Mouse (Mus musculus) cerebellum, adult (tissue): ENCODE measurements around the gene Adck2.

Experiments used
- ATAC-seq: cut with Nextera tagmentation; 2 replicates; pipeline ENCODE4 v1.9.2; 2017; ENCODE audit warnings: mild to moderate bottlenecking, moderate library complexity, mixed read lengths; ENCODE audit not compliant: insufficient number of reproducible peaks, low FRiP score, low TSS enrichment

Gene Adck2

GRCm38 (mm10) chr6:39607365-39607764 lies 33.7 kb downstream of the Adck2 start:
- ATAC-seq: no peak

DNA sequence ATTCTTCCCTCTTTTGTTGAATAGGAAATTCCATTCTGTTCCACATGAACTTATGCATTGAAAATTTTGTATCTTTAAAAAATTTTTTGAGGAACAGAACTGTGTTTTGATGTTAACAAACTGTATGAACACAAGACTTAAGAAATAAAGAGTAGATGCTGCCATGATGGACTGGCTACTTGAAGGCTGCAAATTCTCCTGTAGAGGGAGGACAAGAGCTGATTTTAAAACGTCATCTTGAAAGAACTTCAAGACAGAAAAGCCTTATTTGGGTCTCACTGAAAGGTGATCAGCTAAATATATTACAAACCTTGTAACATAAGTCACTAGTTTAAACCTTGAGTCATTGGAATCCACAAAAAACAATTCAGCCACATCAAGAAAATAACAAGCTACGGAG lies 36.5 kb downstream of the Adck2 start:
- ATAC-seq: no peak

DNA sequence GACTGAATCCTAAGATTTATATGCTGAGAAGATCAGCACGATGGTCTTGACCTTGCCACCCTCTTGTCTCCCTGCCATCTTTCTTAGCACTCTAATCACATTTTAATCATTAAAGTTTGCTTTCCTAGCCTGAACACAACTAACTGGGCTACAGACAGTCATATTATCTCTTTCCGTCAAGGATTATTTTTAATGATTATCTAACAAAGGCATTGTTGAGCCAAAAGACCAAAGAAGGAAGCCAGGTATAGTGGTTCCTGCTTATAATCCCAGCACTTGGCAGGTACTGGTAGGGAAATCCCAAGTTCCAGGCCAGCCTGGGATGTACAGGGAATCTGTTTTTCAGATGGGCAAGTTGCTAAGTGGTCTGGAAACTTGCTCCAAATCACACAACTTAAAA lies 37.6 kb downstream of the Adck2 start:
- no peak for ATAC-seq
